Mouse (Mus musculus) bone marrow, adult 2 months (tissue): Measurements from ENCODE around the gene Gm27021.

Experiments used
- CTCF ChIP-seq: fragments of 200-500 bp; IDR thresholded peaks from 2 replicates; pipeline ENCODE4 v1.5.1; 2011; ENCODE audit warnings: low read length, control low read depth; ENCODE audit not compliant: control insufficient read depth, insufficient read depth
- POLR2A ChIP-seq: fragments of 200-500 bp; IDR thresholded peaks from 2 replicates; pipeline ENCODE4 v1.6.1; 2011; ENCODE audit warnings: low read depth, mild to moderate bottlenecking, control low read depth, low read length, borderline replicate concordance; ENCODE audit not compliant: control insufficient read depth

DNA sequence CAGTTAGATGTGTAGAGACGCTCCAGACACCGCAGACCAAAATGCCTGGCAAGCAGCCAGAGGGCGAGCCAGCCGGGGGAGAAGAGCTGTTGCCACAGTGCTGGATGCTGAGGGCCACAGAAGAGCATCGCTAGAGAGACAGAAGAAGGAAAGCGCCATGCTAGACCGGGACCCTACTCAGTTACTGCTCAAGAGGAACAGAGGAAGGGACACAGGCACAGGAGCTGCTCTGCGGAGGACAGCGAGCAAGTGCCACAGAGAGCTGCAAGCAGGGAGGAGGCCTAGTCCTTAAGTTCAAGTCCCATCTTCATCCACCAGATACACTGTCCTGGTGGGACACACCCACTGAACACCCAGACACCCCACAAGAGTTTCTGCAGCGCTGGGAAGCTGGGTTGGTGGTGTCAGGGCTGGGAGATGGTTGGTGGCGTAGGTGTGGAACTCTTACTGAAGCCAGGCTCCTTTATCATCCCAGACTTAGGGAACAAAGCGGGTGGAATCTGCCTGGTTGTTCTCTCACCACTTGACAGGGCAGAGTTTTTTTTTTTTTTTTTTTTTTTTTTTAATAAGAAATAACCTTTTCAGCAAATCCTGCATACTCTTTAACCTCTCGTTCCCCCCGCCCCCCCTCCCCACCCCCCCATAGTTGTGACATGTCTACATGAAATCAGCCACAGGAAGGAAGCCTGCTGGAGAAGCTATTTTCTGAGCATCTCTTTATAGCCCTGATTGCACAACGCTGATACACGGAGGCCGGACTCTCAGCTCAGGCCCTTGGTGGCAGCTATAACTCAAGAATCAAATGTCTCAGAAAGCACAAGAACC is 29.5 kb upstream of the Gm27021 start:
- no peak for TF ChIP-seq CTCF
- no peak for TF ChIP-seq POLR2A
